Mouse (Mus musculus) frontal cortex, postnatal 25 days (tissue): Measurements from ENCODE around the gene Surf4.

Source experiments
- DNase-seq, 2 experiments: peaks; one replicate each; pipeline ENCODE4 v3.0.0; 2022; ENCODE audit warnings: low spot score in 2 of 2

Surf4 gene

GRCm38 (mm10) chr2:26933304-26934055 is at the start of gene Surf4, which contains the start of gene Stkld1:
Gene Surf4 (minus strand): TSS chr2:26933928.
Gene Stkld1 (plus strand): TSS chr2:26934047.
- DNase-seq = peak; percentile 78 to 83

DNA sequence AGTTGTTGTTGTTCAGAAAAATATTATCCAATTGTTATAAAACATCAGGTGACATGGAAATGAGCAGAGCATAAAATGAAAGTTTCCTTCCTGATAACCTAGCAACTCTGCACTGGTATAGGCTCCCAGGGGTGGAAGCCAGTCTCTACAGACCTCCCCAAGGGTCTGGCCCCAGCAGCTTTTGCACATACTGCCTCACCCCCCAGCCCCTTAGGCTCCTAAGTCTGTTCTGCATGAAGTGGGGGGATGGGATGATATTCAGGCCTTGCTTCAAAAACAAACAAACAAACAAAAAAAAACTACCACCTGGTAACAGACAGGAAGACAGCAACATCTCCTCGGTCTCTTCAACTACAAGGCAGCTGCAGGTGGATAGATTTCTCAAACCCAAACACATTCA is 46.6 kb upstream of the Surf4 start:
- DNase-seq = no peak

DNA sequence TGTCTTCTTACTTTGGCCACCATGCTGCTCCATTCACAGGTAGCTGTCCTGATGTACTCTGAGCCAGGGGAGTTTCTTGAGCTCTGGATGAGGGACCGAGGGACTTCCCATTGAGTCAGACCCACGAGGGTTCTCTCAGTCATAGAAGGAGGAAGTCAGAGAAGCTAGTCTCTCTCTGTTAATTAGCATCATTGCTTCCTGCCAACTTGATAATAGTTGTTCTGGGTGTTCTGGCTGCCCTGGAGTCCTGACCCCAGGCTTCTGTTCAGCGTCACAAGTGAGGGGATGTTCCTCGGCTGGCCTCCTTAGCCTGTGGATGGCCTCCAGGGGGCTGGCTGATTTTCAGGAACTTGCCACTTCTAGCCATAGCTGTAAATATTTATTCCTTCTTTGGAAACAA is 40.2 kb upstream of the Surf4 start:
- no peak for DNase-seq

DNA sequence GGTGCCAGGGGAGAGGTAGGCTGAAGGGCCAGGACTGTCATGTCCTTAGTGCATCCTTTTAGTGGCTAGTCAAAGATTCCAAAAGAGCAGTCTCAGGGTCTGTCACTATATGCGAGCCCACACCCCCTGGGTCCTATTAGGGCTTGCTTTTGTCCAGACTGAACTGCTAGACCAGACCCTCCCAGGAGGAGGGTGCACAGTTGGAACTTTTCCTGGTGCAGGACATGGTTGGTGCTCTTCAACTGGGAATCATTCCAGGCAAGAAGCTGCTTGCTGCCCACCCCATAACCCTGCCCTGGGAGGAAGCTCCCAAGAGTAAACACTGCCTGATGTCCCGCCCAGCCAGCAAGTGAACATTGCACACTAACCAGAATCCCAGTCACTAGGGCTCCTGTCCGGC is 39.4 kb upstream of the Surf4 start, which contains the start of gene Adamts13:
TSS of gene Adamts13 (plus strand) at position 301 of the 400 bp plus-strand sequence.
- no peak for DNase-seq

DNA sequence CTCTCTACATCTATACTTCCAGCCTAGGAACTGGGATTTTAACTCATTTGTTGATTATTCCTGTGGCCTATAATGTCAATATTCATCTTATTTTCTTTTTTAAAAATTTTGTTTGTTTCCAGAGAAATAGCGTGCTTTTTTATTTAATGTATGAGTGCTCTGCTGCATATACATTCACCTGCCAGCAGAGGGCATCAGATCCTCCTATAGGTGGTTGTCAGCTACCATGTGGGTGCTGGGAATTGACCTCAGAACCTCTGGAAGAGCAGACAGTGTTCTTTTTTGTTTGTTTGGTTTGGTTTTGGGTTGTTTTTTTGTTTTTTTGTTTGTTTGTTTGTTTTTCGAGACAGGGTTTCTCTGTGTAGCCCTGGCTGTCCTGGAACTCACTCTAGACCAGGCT is 33.5 kb upstream of the Surf4 start:
- no peak for DNase-seq

DNA sequence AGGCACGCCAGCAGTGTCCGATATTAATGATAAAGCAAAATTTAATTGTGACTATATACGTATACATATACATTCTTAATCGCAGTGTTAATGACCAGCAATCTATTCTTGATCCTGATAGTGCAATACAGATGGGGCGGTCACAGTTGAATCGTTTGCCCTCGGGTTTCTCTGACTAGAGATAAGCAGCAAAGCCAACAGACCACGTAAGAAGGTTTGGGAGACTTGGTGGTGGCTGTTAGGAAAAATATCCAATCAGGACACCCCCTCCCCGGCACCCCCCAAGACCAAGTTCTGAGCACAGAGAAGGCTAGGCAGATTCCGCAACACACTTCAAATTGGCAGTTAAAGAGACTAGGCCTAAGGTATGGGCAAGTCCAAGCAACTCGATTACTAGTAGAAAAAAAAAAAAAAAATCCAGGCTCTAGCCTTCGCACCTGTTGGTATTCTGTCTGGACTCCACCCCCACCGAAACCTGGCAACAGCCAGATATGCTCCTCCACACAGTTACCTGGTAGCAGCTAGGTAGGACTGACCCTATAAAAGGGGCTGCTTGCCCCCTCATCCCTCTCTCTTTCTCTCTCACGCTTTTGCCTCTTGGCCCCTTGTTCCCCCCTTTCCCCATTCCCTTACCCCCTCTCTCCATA is 31.1 kb upstream of the Surf4 start:
- no peak for DNase-seq

DNA sequence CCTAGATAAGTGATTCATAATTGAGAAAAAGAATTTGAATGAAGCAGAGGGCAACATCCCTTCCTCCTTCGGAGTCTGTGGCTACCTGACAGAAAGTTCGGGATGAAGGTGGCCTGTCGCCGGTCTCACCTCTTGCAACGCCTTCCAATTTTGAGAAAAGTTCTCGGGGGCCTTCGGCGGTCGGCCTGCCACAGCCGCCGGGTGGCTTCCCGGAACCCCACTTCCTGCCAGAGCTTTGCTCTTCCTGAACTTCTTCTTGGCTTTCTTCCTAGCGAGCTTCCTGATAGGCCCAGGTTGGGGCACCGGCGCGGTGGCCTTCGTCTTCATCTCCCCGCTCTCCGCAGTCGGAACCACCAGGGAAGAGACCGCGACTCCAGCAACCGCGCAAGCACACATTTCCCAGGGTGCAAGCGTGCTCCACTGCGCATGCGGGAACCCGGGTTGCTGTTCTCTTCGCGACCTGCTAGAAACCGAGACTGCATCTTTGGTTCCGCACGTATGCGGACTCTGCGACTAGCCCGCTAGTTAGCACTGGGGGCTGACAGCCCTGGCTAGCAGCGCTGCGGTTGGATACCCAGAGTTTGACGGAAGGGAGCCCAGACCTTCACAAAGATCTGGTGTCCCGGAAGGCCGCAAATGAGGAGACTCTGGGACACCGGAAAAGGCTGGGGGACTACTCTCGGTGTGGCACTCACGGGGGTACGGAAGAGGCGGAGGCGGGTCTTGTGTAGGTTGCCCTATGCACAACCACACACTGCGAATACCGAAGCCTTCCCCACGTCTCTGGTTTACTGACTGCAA is 30.4 kb upstream of the Surf4 start, which contains the start of gene Rexo4:
TSS of gene Rexo4 (minus strand) at position 464 of the 801 bp plus-strand sequence.
- DNase-seq = peak; percentile 89 to 93

DNA sequence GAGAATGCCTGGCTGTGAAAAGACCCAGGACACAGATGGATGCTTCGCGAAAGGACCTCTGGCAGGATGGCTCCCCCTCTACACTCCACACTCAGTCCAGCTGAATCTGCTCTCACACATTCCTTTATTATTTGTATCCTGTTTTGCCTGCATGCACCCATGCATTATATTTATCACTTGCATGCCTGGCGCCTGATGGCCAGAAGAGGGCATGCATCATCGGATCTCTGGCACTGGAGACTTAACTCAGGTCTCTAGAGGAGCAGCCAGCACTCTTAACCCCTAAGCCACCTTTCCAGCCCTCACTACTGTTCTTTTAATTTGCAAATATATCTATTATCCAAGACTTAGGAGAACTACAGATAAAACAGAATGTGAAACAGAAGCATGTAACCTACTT is 27.0 kb upstream of the Surf4 start:
- no peak for DNase-seq

GRCm38 (mm10) chr2:26957488-26957859 is 23.7 kb upstream of the Surf4 start:
- no peak for DNase-seq

- no peak for DNase-seq
Measured at GRCm38 (mm10) chr2:26956811-26957487, 23.2 kb upstream of the Surf4 start.

- no peak for DNase-seq
Measured at GRCm38 (mm10) chr2:26954735-26955395, 21.1 kb upstream of the Surf4 start.

DNA sequence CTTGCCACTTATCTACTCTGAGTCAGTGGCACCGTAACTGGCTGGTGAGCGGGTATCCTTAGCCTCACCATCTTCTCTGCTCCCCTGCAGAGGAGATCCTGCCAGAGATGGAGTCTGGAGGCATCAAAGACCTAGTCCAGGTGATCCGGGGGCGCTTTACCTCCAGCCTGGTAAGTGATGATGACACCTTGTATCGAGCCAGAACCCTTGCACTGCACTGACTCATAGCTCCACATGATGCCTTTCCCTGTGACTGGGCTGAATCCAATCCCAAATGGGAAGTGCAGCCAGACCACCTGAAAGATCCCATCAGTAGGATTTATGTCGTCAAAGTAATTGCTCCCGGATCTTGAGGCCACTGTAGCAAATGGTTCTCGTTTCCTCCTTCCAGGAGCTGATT is 19.1 kb upstream of the Surf4 start:
- no peak for DNase-seq

- no peak for DNase-seq
Measured at GRCm38 (mm10) chr2:26952193-26952592, 18.5 kb upstream of the Surf4 start.

DNA sequence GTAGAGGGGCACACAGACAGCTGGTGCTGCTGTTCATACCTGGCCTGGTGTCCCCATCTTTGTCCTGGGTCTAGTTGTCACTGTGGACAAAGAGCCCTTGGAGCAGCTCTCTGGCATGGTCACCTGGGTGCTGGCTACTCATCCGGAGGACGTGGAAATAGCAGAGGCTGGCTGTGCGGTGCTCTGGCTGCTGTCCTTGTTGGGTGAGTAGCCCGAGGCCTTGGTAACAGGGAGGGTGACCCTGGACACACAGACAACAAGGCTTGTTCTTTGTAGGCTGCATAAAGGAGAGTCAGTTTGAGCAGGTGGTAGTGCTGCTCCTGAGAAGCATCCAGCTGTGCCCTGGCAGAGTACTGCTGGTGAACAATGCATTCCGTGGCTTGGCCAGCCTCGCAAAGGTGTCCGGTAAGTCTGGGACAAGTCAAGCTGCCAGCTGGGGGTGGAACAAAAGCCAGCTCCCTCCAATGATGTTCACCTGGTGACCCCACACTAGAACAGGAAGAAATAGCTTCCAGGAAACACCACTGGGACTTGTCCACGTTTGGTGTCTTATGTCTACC is 17.7 kb upstream of the Surf4 start:
- DNase-seq = no peak

DNA sequence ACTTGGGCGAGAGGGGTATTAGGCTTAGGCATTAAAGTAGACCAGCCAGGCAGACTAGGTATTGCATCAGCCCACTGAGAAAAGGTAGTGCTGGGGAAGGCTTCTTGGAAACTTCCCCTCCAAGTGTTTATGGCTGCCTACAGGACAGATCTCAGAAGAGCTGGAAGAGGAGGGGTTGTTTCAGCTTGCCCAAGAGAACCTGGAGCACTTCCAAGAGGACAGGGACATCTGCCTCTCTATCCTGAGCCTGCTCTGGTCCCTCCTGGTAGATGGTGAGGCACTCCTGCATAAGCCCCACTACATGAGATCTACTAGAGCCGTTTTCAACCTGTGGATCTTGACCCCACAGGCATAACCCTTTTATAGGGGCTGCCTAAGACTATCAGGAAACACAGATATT is 16.7 kb upstream of the Surf4 start:
- no peak for DNase-seq

GRCm38 (mm10) chr2:26943253-26943652 is 9.5 kb upstream of the Surf4 start:
- DNase-seq = no peak

GRCm38 (mm10) chr2:26941539-26941938 is 7.8 kb upstream of the Surf4 start:
- no peak for DNase-seq

DNA sequence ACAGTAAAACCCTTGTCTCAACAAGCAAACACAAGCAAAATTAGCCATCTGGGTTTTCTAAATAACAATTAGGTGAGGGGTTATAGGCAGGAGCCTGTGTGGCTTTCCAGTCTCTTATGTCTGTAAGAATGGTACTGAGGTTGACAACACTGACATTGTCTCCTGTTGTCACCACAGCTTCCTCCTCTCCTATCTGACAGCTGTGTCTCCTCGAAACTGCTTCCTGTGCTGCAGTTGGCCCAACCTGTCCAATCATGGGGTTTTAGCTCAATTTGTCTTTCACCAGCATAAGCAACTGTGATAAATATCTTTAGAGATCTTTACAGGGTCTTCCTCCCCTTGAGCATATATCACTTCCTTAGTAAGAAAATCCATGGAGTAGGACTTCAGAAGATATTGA is 2.7 kb upstream of the Surf4 start:
- no peak for DNase-seq

- DNase-seq = no peak
Measured at GRCm38 (mm10) chr2:26935286-26935685, 1.6 kb upstream of the Surf4 start.

DNA sequence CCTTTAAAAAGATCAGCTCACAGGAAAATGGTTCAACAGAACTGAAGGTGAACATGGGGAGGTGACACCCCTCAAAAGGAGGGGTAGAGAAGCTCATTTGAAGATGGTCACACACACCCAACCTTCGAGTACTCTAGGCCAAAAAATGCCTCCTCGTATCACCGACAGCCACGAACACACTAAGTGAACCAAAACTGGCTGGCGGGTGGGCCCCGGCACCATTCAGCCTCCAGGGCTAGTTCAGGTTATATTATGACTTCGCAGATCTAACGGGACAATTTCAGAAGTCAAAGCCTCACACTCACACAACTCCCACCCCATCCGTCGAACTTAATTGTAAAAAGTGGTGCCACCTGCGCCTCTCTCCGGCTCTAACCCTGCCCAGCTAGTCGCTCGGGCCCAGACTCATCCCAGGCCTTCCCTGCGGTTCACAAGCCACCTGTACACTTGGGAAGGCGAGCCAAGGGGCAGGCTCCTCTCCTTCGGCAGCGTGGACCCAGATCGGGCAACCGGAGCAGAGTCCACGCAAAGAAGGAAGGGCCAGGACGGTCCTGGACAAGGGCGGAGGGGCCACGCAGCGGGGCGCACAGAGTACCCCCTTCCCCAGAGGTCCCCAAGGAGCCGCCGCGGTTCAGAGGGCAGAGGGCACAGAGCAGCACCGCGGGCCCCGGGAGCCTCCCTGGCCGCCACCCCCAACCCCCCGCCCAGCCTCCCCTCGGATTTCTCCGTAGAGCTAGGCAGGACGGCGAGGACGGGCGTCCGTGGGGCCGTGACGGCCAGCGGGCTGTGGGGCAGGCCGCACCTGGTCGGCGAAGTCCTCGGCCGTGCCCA is 1.0 kb downstream of the Surf4 start:
- DNase-seq = no peak
